Mouse (Mus musculus): ENCODE measurements around the gene Rb1. TPM values are rescaled to one million over a fixed set of nuclear protein-coding genes. Genes with fewer than 3 reads are reported as not detected.

Rb1 gene
- polyA plus RNA-seq, 1 experiment = 14.2 TPM

- H3K36me3 ChIP-seq (ENCODE audit: control insufficient read depth, insufficient read depth) = no peaks in the 10 kb centered on the region
- TF ChIP-seq POLR2A (IDR thresholded peaks at IDR 0.05; ENCODE audit: insufficient read length, low read depth) (peak; percentile 71), MYOG (IDR thresholded peaks at IDR 0.05; ENCODE audit: control insufficient read depth in 1 of 3, insufficient read depth in 1 of 3, insufficient read length in 2 of 3, low read depth in 2 of 3) (no peak), MAX (IDR thresholded peaks at IDR 0.05; ENCODE audit: low read depth) (no peak), TCF3 (IDR thresholded peaks at IDR 0.05; ENCODE audit: insufficient read length, low read depth) (no peak), E2F4 (IDR thresholded peaks at IDR 0.05; ENCODE audit: insufficient read depth) (no peak), POLR2AphosphoS2 (IDR thresholded peaks at IDR 0.05; ENCODE audit: insufficient read length, low read depth) (peak; percentile 68), TCF12 (IDR thresholded peaks at IDR 0.05; ENCODE audit: insufficient read depth, poor library complexity, severe bottlenecking) (no peak)
- H3K79me2 ChIP-seq (ENCODE audit: control insufficient read depth, insufficient read depth) = peaks cover 26% of the 10 kb centered on the region
- H3K4me3 ChIP-seq = peak within 1 kb of the TSS; percentile 72
- H3ac ChIP-seq (ENCODE audit: control insufficient read depth, insufficient read length) = no peak within 1 kb of the TSS
- peak within 1 kb of the TSS; percentile 73 for H3K4me2 ChIP-seq (ENCODE audit: low read depth)
- H3K27me3 ChIP-seq (ENCODE audit: control insufficient read depth, insufficient read depth, insufficient read length) = no peaks in the 10 kb centered on the region
These were observed 87.7 kb downstream of the Rb1 start, which contains the start of gene Lpar6 for GRCm38 (mm10) chr14:73237848-73238321. Gene Lpar6 (plus strand): TSS chr14:73237895.

GRCm38 (mm10) chr14:73234468-73235031 is 91.1 kb downstream of the Rb1 start:
- H3K4me2 ChIP-seq (ENCODE audit: low read depth) = peak overlapping the region; percentile 38
- H3K79me2 ChIP-seq (ENCODE audit: control insufficient read depth, insufficient read depth) = peaks cover 13% of the 10 kb centered on the region
- no peak for TF ChIP-seq TCF3 (IDR thresholded peaks at IDR 0.05; ENCODE audit: insufficient read length, low read depth)
- TF ChIP-seq USF1 (IDR thresholded peaks at IDR 0.05; ENCODE audit: low read depth) = no peak
- no peak for TF ChIP-seq SRF (IDR thresholded peaks at IDR 0.05; ENCODE audit: control insufficient read depth, insufficient read length, low read depth)
- no peak for TF ChIP-seq REST (IDR thresholded peaks at IDR 0.05; ENCODE audit: insufficient read depth, insufficient read length)
- no peak for TF ChIP-seq MAX (IDR thresholded peaks at IDR 0.05; ENCODE audit: low read depth)
- no peak for TF ChIP-seq E2F4 (IDR thresholded peaks at IDR 0.05; ENCODE audit: insufficient read depth)
- no peak for TF ChIP-seq POLR2AphosphoS2 (IDR thresholded peaks at IDR 0.05; ENCODE audit: insufficient read length, low read depth)
- no peak for TF ChIP-seq MYOG (IDR thresholded peaks at IDR 0.05; ENCODE audit: control insufficient read depth in 1 of 3, insufficient read depth in 1 of 3, insufficient read length in 2 of 3, low read depth in 2 of 3)
- no peak for TF ChIP-seq CEBPB (IDR thresholded peaks at IDR 0.05; ENCODE audit: insufficient read depth, poor library complexity, severe bottlenecking)
- TF ChIP-seq TCF12 (IDR thresholded peaks at IDR 0.05; ENCODE audit: insufficient read depth, poor library complexity, severe bottlenecking) = no peak
- no peak for TF ChIP-seq POLR2A (IDR thresholded peaks at IDR 0.05; ENCODE audit: insufficient read length, low read depth)
- H3K4me3 ChIP-seq = no peak overlapping the region
- H3K36me3 ChIP-seq (ENCODE audit: control insufficient read depth, insufficient read depth) = no peaks in the 10 kb centered on the region
- no peak overlapping the region for H3ac ChIP-seq (ENCODE audit: control insufficient read depth, insufficient read length)
- H3K27me3 ChIP-seq (ENCODE audit: control insufficient read depth, insufficient read depth, insufficient read length) = no peaks in the 10 kb centered on the region

GRCm38 (mm10) chr14:73231286-73231982 is 94.2 kb downstream of the Rb1 start:
- Histone ChIP-seq H3K27me3 (ENCODE audit: control insufficient read depth, insufficient read depth, insufficient read length) (no peaks in the 10 kb centered on the region), H3ac (ENCODE audit: control insufficient read depth, insufficient read length) (no peak overlapping the region), H3K4me2 (ENCODE audit: low read depth) (no peak overlapping the region), H3K79me2 (ENCODE audit: control insufficient read depth, insufficient read depth) (no peaks in the 10 kb centered on the region), H3K36me3 (ENCODE audit: control insufficient read depth, insufficient read depth) (no peaks in the 10 kb centered on the region), H3K4me3 (no peak overlapping the region)
- no peak for TF ChIP-seq MAX (IDR thresholded peaks at IDR 0.05; ENCODE audit: low read depth)
- TF ChIP-seq SRF (IDR thresholded peaks at IDR 0.05; ENCODE audit: control insufficient read depth, insufficient read length, low read depth) = no peak
- no peak for TF ChIP-seq POLR2A (IDR thresholded peaks at IDR 0.05; ENCODE audit: insufficient read length, low read depth)
- no peak for TF ChIP-seq POLR2AphosphoS2 (IDR thresholded peaks at IDR 0.05; ENCODE audit: insufficient read length, low read depth)
- no peak for TF ChIP-seq MYOG (IDR thresholded peaks at IDR 0.05; ENCODE audit: control insufficient read depth in 1 of 3, insufficient read depth in 1 of 3, insufficient read length in 2 of 3, low read depth in 2 of 3)
- no peak for TF ChIP-seq E2F4 (IDR thresholded peaks at IDR 0.05; ENCODE audit: insufficient read depth)
- no peak for TF ChIP-seq TCF3 (IDR thresholded peaks at IDR 0.05; ENCODE audit: insufficient read length, low read depth)
- no peak for TF ChIP-seq CEBPB (IDR thresholded peaks at IDR 0.05; ENCODE audit: insufficient read depth, poor library complexity, severe bottlenecking)
- no peak for TF ChIP-seq MYOD1 (IDR thresholded peaks at IDR 0.05; ENCODE audit: control insufficient read depth in 1 of 3, insufficient read length in 2 of 3, low read depth in 2 of 3)
- no peak for TF ChIP-seq USF1 (IDR thresholded peaks at IDR 0.05; ENCODE audit: low read depth)
- TF ChIP-seq TCF12 (IDR thresholded peaks at IDR 0.05; ENCODE audit: insufficient read depth, poor library complexity, severe bottlenecking) = no peak
- TF ChIP-seq REST (IDR thresholded peaks at IDR 0.05; ENCODE audit: insufficient read depth, insufficient read length) = no peak

- Histone ChIP-seq H3K4me2 (ENCODE audit: low read depth) (no peak overlapping the region), H3ac (ENCODE audit: control insufficient read depth, insufficient read length) (no peak overlapping the region), H3K36me3 (ENCODE audit: control insufficient read depth, insufficient read depth) (no peaks in the 10 kb centered on the region), H3K79me2 (ENCODE audit: control insufficient read depth, insufficient read depth) (no peaks in the 10 kb centered on the region), H3K4me3 (no peak overlapping the region), H3K27me3 (ENCODE audit: control insufficient read depth, insufficient read depth, insufficient read length) (no peaks in the 10 kb centered on the region)
- TF ChIP-seq E2F4 (IDR thresholded peaks at IDR 0.05; ENCODE audit: insufficient read depth) = no peak
- no peak for TF ChIP-seq USF1 (IDR thresholded peaks at IDR 0.05; ENCODE audit: low read depth)
- no peak for TF ChIP-seq TCF12 (IDR thresholded peaks at IDR 0.05; ENCODE audit: insufficient read depth, poor library complexity, severe bottlenecking)
- TF ChIP-seq POLR2AphosphoS2 (IDR thresholded peaks at IDR 0.05; ENCODE audit: insufficient read length, low read depth) = no peak
- no peak for TF ChIP-seq CEBPB (IDR thresholded peaks at IDR 0.05; ENCODE audit: insufficient read depth, poor library complexity, severe bottlenecking)
- TF ChIP-seq REST (IDR thresholded peaks at IDR 0.05; ENCODE audit: insufficient read depth, insufficient read length) = no peak
- TF ChIP-seq TCF3 (IDR thresholded peaks at IDR 0.05; ENCODE audit: insufficient read length, low read depth) = no peak
- TF ChIP-seq POLR2A (IDR thresholded peaks at IDR 0.05; ENCODE audit: insufficient read length, low read depth) = no peak
- no peak for TF ChIP-seq MYOG (IDR thresholded peaks at IDR 0.05; ENCODE audit: control insufficient read depth in 1 of 3, insufficient read depth in 1 of 3, insufficient read length in 2 of 3, low read depth in 2 of 3)
- TF ChIP-seq MYOD1 (IDR thresholded peaks at IDR 0.05; ENCODE audit: control insufficient read depth in 1 of 3, insufficient read length in 2 of 3, low read depth in 2 of 3) = no peak
- no peak for TF ChIP-seq MAX (IDR thresholded peaks at IDR 0.05; ENCODE audit: low read depth)
- no peak for TF ChIP-seq SRF (IDR thresholded peaks at IDR 0.05; ENCODE audit: control insufficient read depth, insufficient read length, low read depth)
These were observed 98.8 kb downstream of the Rb1 start for GRCm38 (mm10) chr14:73226849-73227248.
